Mouse (Mus musculus): Measurements from ENCODE around the gene Ddx46. TPM values are rescaled to one million over a fixed set of nuclear protein-coding genes. Genes with fewer than 3 reads are reported as not detected.

Ddx46 gene
- polyA plus RNA-seq, 1 experiment from 2014 or later = 31.6 TPM

DNA sequence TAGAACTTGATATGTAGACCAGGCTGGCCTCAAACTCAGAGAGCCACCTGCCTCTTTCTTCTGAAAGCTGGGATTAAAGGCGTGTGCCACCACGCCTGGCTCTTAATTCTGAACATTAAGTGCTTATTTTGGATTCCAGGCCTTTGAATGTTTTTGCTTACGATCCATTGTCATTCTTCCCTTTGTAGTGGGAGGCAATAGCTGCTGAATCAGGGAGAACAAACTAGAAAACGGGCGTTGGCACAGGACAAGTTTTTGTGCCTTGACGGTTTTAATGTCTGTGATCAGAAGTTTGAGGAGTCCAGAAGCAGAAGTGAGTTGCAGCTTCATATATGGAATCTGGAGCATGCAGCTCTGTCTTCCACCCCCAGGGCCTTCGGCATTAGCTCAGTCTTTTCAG lies 95.9 kb downstream of the Ddx46 start:
- no peak for ATAC-seq (ENCODE audit: borderline replicate concordance, extremely low read depth, low FRiP score, low TSS enrichment)
- Histone ChIP-seq H3K36me3 (peaks cover 5% of the 10 kb centered on the region; the same call in 1 of the 2 replicates), H3K4me1 (no peaks in the 10 kb centered on the region), H3K4me2 (no peak overlapping the region), H3K9ac (no peak overlapping the region), H3K9me3 (no peaks in the 10 kb centered on the region), H3K27ac (no peak overlapping the region), H3K4me3 (no peak overlapping the region), H3K27me3 (no peaks in the 10 kb centered on the region)
- WGBS = 83% methylated on average over 7 of the region's 7 CpGs

Other genes starting within 250 kb of the Ddx46 start
- gene Slc34a1, start 236.8 kb upstream of the Ddx46 start, polyA plus RNA-seq (2015; fragmentation: Nextera tagmentation; extraction: Ambion mirVana) = 0.17 TPM in 1 of 2 replicates, not detected in the other
- not detected in 2 replicates for gene Pfn3, start 219.8 kb upstream of the Ddx46 start, polyA plus RNA-seq (2015; fragmentation: Nextera tagmentation; extraction: Ambion mirVana)
- 0.10 and 0.65 TPM in 2 replicates for gene F12, start 208.2 kb upstream of the Ddx46 start, polyA plus RNA-seq (2015; fragmentation: Nextera tagmentation; extraction: Ambion mirVana)
- gene Grk6, start 190.0 kb upstream of the Ddx46 start, polyA plus RNA-seq (2015; fragmentation: Nextera tagmentation; extraction: Ambion mirVana) = 45.1 and 45.7 TPM in 2 replicates
- 0.29 and 0.39 TPM in 2 replicates for gene Prr7, start 170.8 kb upstream of the Ddx46 start, polyA plus RNA-seq (2015; fragmentation: Nextera tagmentation; extraction: Ambion mirVana)
- gene Dbn1, start 146.9 kb upstream of the Ddx46 start, polyA plus RNA-seq (2015; fragmentation: Nextera tagmentation; extraction: Ambion mirVana) = 124 and 132 TPM in 2 replicates
- gene Pdlim7, start 121.4 kb upstream of the Ddx46 start, polyA plus RNA-seq (2015; fragmentation: Nextera tagmentation; extraction: Ambion mirVana) = 169 and 176 TPM in 2 replicates
- 2.7 and 3.1 TPM in 2 replicates for gene Dok3, start 105.7 kb upstream of the Ddx46 start, polyA plus RNA-seq (2015; fragmentation: Nextera tagmentation; extraction: Ambion mirVana)
- gene Ddx41, start 98.4 kb upstream of the Ddx46 start, polyA plus RNA-seq (2015; fragmentation: Nextera tagmentation; extraction: Ambion mirVana) = 65.7 and 67.2 TPM in 2 replicates
- 33.4 and 40.3 TPM in 2 replicates for gene Fam193b, start 63.9 kb upstream of the Ddx46 start, polyA plus RNA-seq (2015; fragmentation: Nextera tagmentation; extraction: Ambion mirVana)
- gene Tmed9, start 61.3 kb upstream of the Ddx46 start, polyA plus RNA-seq (2015; fragmentation: Nextera tagmentation; extraction: Ambion mirVana) = 179 and 184 TPM in 2 replicates
- 25.1 and 29.1 TPM in 2 replicates for gene B4galt7, start 35.1 kb upstream of the Ddx46 start, polyA plus RNA-seq (2015; fragmentation: Nextera tagmentation; extraction: Ambion mirVana)
- 53.1 and 58.4 TPM in 2 replicates for gene Caml, start 12.0 kb upstream of the Ddx46 start, polyA plus RNA-seq (2015; fragmentation: Nextera tagmentation; extraction: Ambion mirVana)
- gene B230219D22Rik, start 58.1 kb downstream of the Ddx46 start, polyA plus RNA-seq (2015; fragmentation: Nextera tagmentation; extraction: Ambion mirVana) = 59.3 and 64.9 TPM in 2 replicates
- gene Txndc15, start 79.6 kb downstream of the Ddx46 start, polyA plus RNA-seq (2015; fragmentation: Nextera tagmentation; extraction: Ambion mirVana) = 93.0 TPM in 2 replicates
- gene Pcbd2, start 92.3 kb downstream of the Ddx46 start, polyA plus RNA-seq (2015; fragmentation: Nextera tagmentation; extraction: Ambion mirVana) = 57.9 and 60.5 TPM in 2 replicates
- gene Catsper3, start 149.5 kb downstream of the Ddx46 start, polyA plus RNA-seq (2015; fragmentation: Nextera tagmentation; extraction: Ambion mirVana) = not detected in 2 replicates
- 1.1 and 1.2 TPM in 2 replicates for gene Pitx1, start 201.2 kb downstream of the Ddx46 start, polyA plus RNA-seq (2015; fragmentation: Nextera tagmentation; extraction: Ambion mirVana)

Measured in lung, embryonic 15.5 days (tissue).